ENCODE assay signal across 8 mouse cellular contexts in genomic region chr17:56897630-56898195, GRCm38 (mm10). TPM values are rescaled to one million over a fixed set of nuclear protein-coding genes. Genes with fewer than 3 reads are reported as not detected.
A peak's percentile ranks its signal among the peaks of the same experiment; 100 is the strongest.
DNase-seq lines count a peak whose midpoint lies in the region; ATAC-seq and TF ChIP-seq lines count a peak whose summit lies in the region.

No protein-coding gene starts in this region.

- H3K9me3 ChIP-seq in hindbrain, embryonic 11.5 days (ENCODE audit: control insufficient read depth, low read length), result no peaks in the 10 kb centered on the region
- H3K9me3 ChIP-seq in lung, postnatal 0 days (ENCODE audit: low read length), result no peaks in the 10 kb centered on the region

- no peak overlapping the region for H3K4me3 ChIP-seq in hindbrain, embryonic 11.5 days (ENCODE audit: low read depth, low read length)
- H3K4me3 ChIP-seq in lung, postnatal 0 days (ENCODE audit: low read depth, low read length), result no peak overlapping the region

- 85% methylated on average over 7 of the region's 7 CpGs for WGBS in hindbrain, embryonic 11.5 days
- WGBS in lung, postnatal 0 days, result 84% methylated on average over 7 of the region's 7 CpGs

- H3K9ac ChIP-seq in hindbrain, embryonic 11.5 days (ENCODE audit: low read depth, low read length), result no peak overlapping the region
- no peak overlapping the region for H3K9ac ChIP-seq in lung, postnatal 0 days (replicated peaks; ENCODE audit: low read depth)

- peak; percentile 87 for DNase-seq in ES-CJ7 (ENCODE audit: low read depth, low spot score)
- peak; percentile 77 for DNase-seq in cerebellum, adult 8-10 months
- peak; percentile 70 to 93 for DNase-seq in frontal cortex, adult 2 months (ENCODE audit: extremely low spot score in 1 of 2, low spot score in 1 of 2)
- DNase-seq in hindbrain, embryonic 11.5 days (ENCODE audit: low spot score), result peak; percentile 78
- DNase-seq in layer of hippocampus, adult 9-11 months, result peak; percentile 83
- DNase-seq in lung, postnatal 0 days (ENCODE audit: low spot score), result peak; percentile 83
- peak; percentile 73 for DNase-seq in ovary, postnatal 14 days (ENCODE audit: low spot score)
- peak; percentile 62 to 88 for DNase-seq in thymus, postnatal 10 days (ENCODE audit: low spot score in 2 of 2)

- H3K27ac ChIP-seq in hindbrain, embryonic 11.5 days (ENCODE audit: low read depth, low read length), result no peak overlapping the region
- no peak overlapping the region for H3K27ac ChIP-seq in lung, postnatal 0 days (ENCODE audit: low read length)

- ATAC-seq in hindbrain, embryonic 11.5 days (ENCODE audit: low FRiP score), result peak; percentile 53; the same call in 1 of the 2 replicates
- peak; percentile 87 for ATAC-seq in lung, postnatal 0 days

- no peak overlapping the region for H3K4me2 ChIP-seq in hindbrain, embryonic 11.5 days (replicated peaks; ENCODE audit: low read depth, low read length)
- H3K4me2 ChIP-seq in lung, postnatal 0 days (replicated peaks; ENCODE audit: low read depth, low read length), result no peak overlapping the region

- H3K4me1 ChIP-seq in hindbrain, embryonic 11.5 days (replicated peaks; ENCODE audit: control insufficient read depth, insufficient read depth, low read length), result peaks cover 6% of the 10 kb centered on the region; the same call in 1 of the 2 replicates
- no peaks in the 10 kb centered on the region for H3K4me1 ChIP-seq in lung, postnatal 0 days (ENCODE audit: insufficient read depth, low read depth, low read length)

- TF ChIP-seq CTCF in lung, postnatal 0 days (IDR thresholded peaks at IDR 0.05), result peak; percentile 99

- TF ChIP-seq EP300 in lung, postnatal 0 days (IDR thresholded peaks at IDR 0.05), result no peak

- no peaks in the 10 kb centered on the region for H3K27me3 ChIP-seq in hindbrain, embryonic 11.5 days (ENCODE audit: control insufficient read depth, insufficient read depth, low read length)
- H3K27me3 ChIP-seq in lung, postnatal 0 days (replicated peaks; ENCODE audit: insufficient read depth, low read length), result no peaks in the 10 kb centered on the region

- peaks cover 39% of the 10 kb centered on the region for H3K36me3 ChIP-seq in hindbrain, embryonic 11.5 days (ENCODE audit: control insufficient read depth, insufficient read depth, low read length)
- H3K36me3 ChIP-seq in lung, postnatal 0 days (ENCODE audit: insufficient read depth, low read length), result peaks cover 20% of the 10 kb centered on the region; the same call in 1 of the 2 replicates

RNA-seq across cellular contexts. Expression of gene 1700061G19Rik, which starts 22.4 kb away (rescaled TPM):
- polyA plus RNA-seq in frontal cortex, adult 2 months (2012; rRNA removed), result 0.12 and 0.15 TPM in 2 replicates
- polyA plus RNA-seq in hindbrain, embryonic 11.5 days (2014; fragmentation: Nextera tagmentation; extraction: Ambion mirVana), result 0.25 and 0.26 TPM in 2 replicates
- polyA plus RNA-seq in lung, postnatal 0 days (2015; fragmentation: Nextera tagmentation; extraction: Ambion mirVana), result 0.15 and 0.23 TPM in 2 replicates

RNA-seq across cellular contexts. Expression of gene Acsbg2, which starts 23.5 kb away (rescaled TPM):
- polyA plus RNA-seq in frontal cortex, adult 2 months (2012; rRNA removed), result 0.04 TPM in 1 of 2 replicates, not detected in the other
- not detected in 2 replicates for polyA plus RNA-seq in hindbrain, embryonic 11.5 days (2014; fragmentation: Nextera tagmentation; extraction: Ambion mirVana)
- not detected in 2 replicates for polyA plus RNA-seq in lung, postnatal 0 days (2015; fragmentation: Nextera tagmentation; extraction: Ambion mirVana)

RNA-seq across cellular contexts. Expression of gene Mllt1, which starts 37.5 kb away (rescaled TPM):
- polyA plus RNA-seq in frontal cortex, adult 2 months (2012; rRNA removed), result 73.3 and 80.1 TPM in 2 replicates
- polyA plus RNA-seq in hindbrain, embryonic 11.5 days (2014; fragmentation: Nextera tagmentation; extraction: Ambion mirVana), result 26.0 and 32.2 TPM in 2 replicates
- polyA plus RNA-seq in lung, postnatal 0 days (2015; fragmentation: Nextera tagmentation; extraction: Ambion mirVana), result 17.7 TPM in 2 replicates
